ENCODE assay signal across 8 mouse cellular contexts in the genomic region with DNA sequence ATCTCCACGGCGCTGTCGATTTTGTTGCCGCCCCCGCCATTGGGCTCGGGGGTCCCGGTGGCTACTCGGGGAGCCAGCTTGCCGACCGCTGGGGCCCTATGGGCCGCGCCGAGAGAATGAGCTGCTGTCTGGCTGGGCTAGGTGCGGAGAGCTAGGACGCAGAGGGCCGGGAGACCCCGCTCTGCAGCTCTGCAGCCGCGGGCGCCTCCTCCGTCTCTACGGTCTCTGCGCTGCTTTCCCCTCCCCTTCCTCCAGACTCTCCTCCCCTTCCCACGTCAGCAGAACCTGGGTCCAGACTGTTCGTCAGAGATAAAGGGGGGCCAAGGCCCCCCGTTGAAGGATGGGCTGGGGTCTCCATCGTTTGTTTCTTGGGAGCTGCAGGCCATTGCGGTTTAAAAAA. TPM values are rescaled to one million over a fixed set of nuclear protein-coding genes. Genes with fewer than 3 reads are reported as not detected.
DNase-seq lines count a peak whose midpoint lies in the region; ATAC-seq and TF ChIP-seq lines count a peak whose summit lies in the region.

A gene (minus strand): TSS at position 247 of the 400 bp plus-strand sequence.

- peak within 1 kb of the TSS; percentile 66 for H3K9ac ChIP-seq in intestine, postnatal 0 days (ENCODE audit: low read depth, low read length)

- H3K4me2 ChIP-seq in intestine, postnatal 0 days (replicated peaks; ENCODE audit: low read depth), result peak within 1 kb of the TSS; percentile 98

- intact Hi-C loops in heart, postnatal 25 days (cut with DNase I), result no loop called here
- intact Hi-C loops in left cerebral cortex, postnatal 14 days (cut with DNase I), result no loop called here

- H3K27ac ChIP-seq in intestine, postnatal 0 days (ENCODE audit: low read depth, low read length), result no peak within 1 kb of the TSS

- under 1% methylated on average over 26 of the region's 28 CpGs for WGBS in intestine, postnatal 0 days

- no peaks in the 10 kb centered on the region for H3K9me3 ChIP-seq in intestine, postnatal 0 days (ENCODE audit: control insufficient read depth)

- H3K4me3 ChIP-seq in intestine, postnatal 0 days (ENCODE audit: low read depth, low read length), result peak within 1 kb of the TSS; percentile 75

- H3K4me1 ChIP-seq in intestine, postnatal 0 days (replicated peaks; ENCODE audit: control insufficient read depth, insufficient read depth, low read length), result no peaks in the 10 kb centered on the region

- no peaks in the 10 kb centered on the region; the same call in 1 of the 2 replicates for H3K27me3 ChIP-seq in intestine, postnatal 0 days (replicated peaks; ENCODE audit: control insufficient read depth, insufficient read depth, low read length)

- no peaks in the 10 kb centered on the region for H3K36me3 ChIP-seq in intestine, postnatal 0 days (ENCODE audit: control insufficient read depth, insufficient read depth)

- ATAC-seq in granulocyte monocyte progenitor cell, adult 5-6 weeks (replicated peaks; ENCODE audit: poor library complexity, severe bottlenecking), result peak; percentile 51; the same call in 1 of the 2 replicates
- peak; percentile 59 for ATAC-seq in intestine, postnatal 0 days
- ATAC-seq in megakaryocyte, adult 5-6 weeks (ENCODE audit: poor library complexity, severe bottlenecking), result 0 out of 2 replicates have a peak, but pooled peaks have one; percentile 48

- DNase-seq in heart, adult 11 months, result peak; percentile 98
- no peak for DNase-seq in heart, postnatal 25 days (ENCODE audit: low spot score)
- peak; percentile 85 for DNase-seq in embryo, embryonic 9.5 days (ENCODE audit: extremely low spot score)
- DNase-seq in left cerebral cortex, postnatal 14 days (ENCODE audit: low spot score in 2 of 2), result peak; percentile 80 to 87
- peak; percentile 81 for DNase-seq in right cerebral cortex, postnatal 14 days

- TF ChIP-seq CTCF in intestine, postnatal 0 days (IDR thresholded peaks at IDR 0.05; ENCODE audit: low read depth), result 0 out of 2 replicates have a peak, but pooled peaks have one; percentile 6

RNA-seq across cellular contexts. Expression of the gene that starts here (rescaled TPM):
- total RNA-seq in heart, postnatal 25 days (2021), result 1 to 10 TPM; 2.7 to 3.1 TPM
- total RNA-seq in granulocyte monocyte progenitor cell, adult 5-6 weeks (2014; fragmentation: Nextera tagmentation), result 1.4 and 2.8 TPM in 2 replicates
- 0.52 and 0.77 TPM in 2 replicates for total RNA-seq in granulocyte monocyte progenitor cell, adult 5-6 weeks (2017)
- polyA plus RNA-seq in intestine, postnatal 0 days (2015; fragmentation: Nextera tagmentation; extraction: Ambion mirVana), result 12.5 and 12.9 TPM in 2 replicates
- 100 to 1,000 TPM; 630 to 690 TPM for total RNA-seq in left cerebral cortex, postnatal 14 days (2021)
- 0.11 and 0.56 TPM in 2 replicates for total RNA-seq in megakaryocyte, adult 5-6 weeks (2015)
- total RNA-seq in megakaryocyte, adult 5-6 weeks (2017), result 0.73 TPM in 1 of 2 replicates, not detected in the other

Comparison
In these comparisons a context has a peak if more than half of its experiments do, and no peak if none do; other contexts are left out.
1. RNA of the gene that starts here (total RNA-seq): 630 to 690 TPM in left cerebral cortex, postnatal 14 days; 2.7 to 3.1 TPM in heart, postnatal 25 days, 0.52 to 2.8 TPM in granulocyte monocyte progenitor cell, adult 5-6 weeks and 0.11 to 0.73 TPM in megakaryocyte, adult 5-6 weeks; every median in the first group is over 100 times any median in the second.
2. Peak in ATAC-seq in megakaryocyte, adult 5-6 weeks; RNA of the gene not detected or under 1 TPM.
3. Peak in every context shown above with its lines, with median percentiles within 50 percentile points of each other: ATAC-seq.